Mouse (Mus musculus) brain, embryonic 14.5 days (tissue): Measurements from ENCODE around the gene Jade2.

Experiments
- CTCF ChIP-seq: fragments of 200-500 bp; IDR thresholded peaks from 2 replicates; pipeline ENCODE4 v1.5.1; 2012; ENCODE audit warnings: inconsistent platforms, mild to moderate bottlenecking, moderate library complexity, borderline replicate concordance; ENCODE audit not compliant: insufficient read depth, insufficient read length; ENCODE audit errors: extremely low read depth
- POLR2A ChIP-seq: fragments of 200-500 bp; IDR thresholded peaks from 2 replicates; pipeline ENCODE4 v1.6.1; 2012; ENCODE audit warnings: mild to moderate bottlenecking, inconsistent platforms, borderline replicate concordance; ENCODE audit not compliant: poor library complexity, insufficient read depth, insufficient read length, severe bottlenecking; ENCODE audit errors: extremely low read depth

- TF ChIP-seq CTCF, result no peak
- TF ChIP-seq POLR2A, result no peak
Observed at GRCm38 (mm10) chr11:51875086-51875485, 17.6 kb upstream of the Jade2 start.
